Mouse (Mus musculus) C2C12 (cell line): ENCODE results near the gene Gm10142. TPM values are rescaled to one million over a fixed set of nuclear protein-coding genes. Genes with fewer than 3 reads are reported as not detected.
"Not testable (repeated sequence)": the region's sequence is repeated elsewhere in the genome, so short reads cannot be mapped to it uniquely, and the experiment has no call there.

Experiments
- H3K27me3 ChIP-seq: one replicate; pipeline ENCODE4 v1.6.1; 2011; ENCODE audit not compliant: control insufficient read depth, insufficient read depth, insufficient read length
- H3K36me3 ChIP-seq: one replicate; pipeline ENCODE4 v1.6.1; 2011; ENCODE audit not compliant: control insufficient read depth, insufficient read depth
- H3K4me3 ChIP-seq: one replicate; pipeline ENCODE4 v1.5.1; 2011; ENCODE audit warnings: mild to moderate bottlenecking, control low read depth; ENCODE audit not compliant: poor library complexity, insufficient read depth, severe bottlenecking
- H3K79me2 ChIP-seq: one replicate; pipeline ENCODE4 v1.6.1; 2011; ENCODE audit not compliant: control insufficient read depth, insufficient read depth
- H3K79me3 ChIP-seq: one replicate; pipeline ENCODE4 v1.6.1; 2011; ENCODE audit warnings: low read depth, control low read depth
- H3ac ChIP-seq: one replicate; pipeline ENCODE3; 2011; ENCODE audit warnings: low read depth; ENCODE audit not compliant: control insufficient read depth, insufficient read length
- CEBPB ChIP-seq: IDR thresholded peaks from one replicate; pipeline ENCODE4 v1.6.1; 2011; ENCODE audit warnings: low read depth, mild to moderate bottlenecking, control low read depth, moderate library complexity
- CTCF ChIP-seq: IDR thresholded peaks from one replicate; pipeline ENCODE4 v1.5.1; 2011; ENCODE audit not compliant: control insufficient read depth, insufficient read depth, insufficient read length
- FOSL1 ChIP-seq: IDR thresholded peaks from one replicate; pipeline ENCODE4 v1.8.0; 2011; ENCODE audit warnings: mild to moderate bottlenecking, low read length; ENCODE audit not compliant: poor library complexity, insufficient read depth, severe bottlenecking
- MAX ChIP-seq: IDR thresholded peaks from one replicate; pipeline ENCODE4 v1.6.1; 2011; ENCODE audit warnings: mild to moderate bottlenecking, control low read depth
- MYOD1 ChIP-seq: IDR thresholded peaks from one replicate; pipeline ENCODE4 v1.6.1; 2011; ENCODE audit warnings: low read depth; ENCODE audit not compliant: control insufficient read depth, insufficient read length
- MYOG ChIP-seq: IDR thresholded peaks from one replicate; pipeline ENCODE4 v1.6.1; 2011; ENCODE audit not compliant: control insufficient read depth, insufficient read length; ENCODE audit errors: extremely low read depth
- USF1 ChIP-seq: IDR thresholded peaks from one replicate; pipeline ENCODE4 v1.6.1; 2011; ENCODE audit warnings: low read depth, mild to moderate bottlenecking, control low read depth, moderate library complexity
- polyA plus RNA-seq: library from polyadenylated mRNA; unstranded; fragments of >200 nt; fragmentation: generic; extraction: Trizol; gene quantifications from one replicate; pipeline ENCODE4 v1.2.1, GENCODE M21; 2012; ENCODE audit warnings: missing spikeins

Gene Gm10142
- polyA plus RNA-seq, 1 experiment, result not detected

DNA sequence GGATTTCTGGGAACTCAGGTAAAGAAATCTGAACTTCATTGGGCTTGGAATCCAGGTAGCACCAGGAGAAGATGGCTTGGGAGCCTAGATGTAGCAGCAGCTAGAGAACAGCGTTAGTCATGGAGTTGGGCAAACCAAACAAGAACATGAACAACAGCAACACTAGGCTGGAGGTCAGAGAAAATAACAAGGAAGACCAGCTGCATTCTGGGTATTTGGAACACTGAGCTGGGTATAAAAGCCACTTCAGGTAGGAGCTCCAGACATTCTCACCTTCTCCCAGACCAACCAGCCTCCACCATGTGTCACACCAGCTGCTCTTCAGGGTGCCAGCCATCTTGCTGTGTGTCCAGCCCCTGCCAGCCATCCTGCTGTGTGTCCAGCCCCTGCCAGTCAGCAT is 9.3 kb upstream of the Gm10142 start, which contains the start of gene Gm10272:
Gene Gm10272, plus strand, starts transcription at position 301 of the 400 bp plus-strand sequence.
- no peaks in the 10 kb centered on the region for H3K36me3 ChIP-seq
- H3K4me3 ChIP-seq, result no peak within 1 kb of the TSS
- H3ac ChIP-seq, result no peak within 1 kb of the TSS
- H3K79me2 ChIP-seq, result no peaks in the 10 kb centered on the region
- no peaks in the 10 kb centered on the region for H3K79me3 ChIP-seq
- H3K27me3 ChIP-seq, result peaks cover 5% of the 10 kb centered on the region
- TF ChIP-seq MYOD1 (no peak), USF1 (no peak), MYOG (no peak), CEBPB (no peak), FOSL1 (no peak), CTCF (no peak), MAX (no peak)

DNA sequence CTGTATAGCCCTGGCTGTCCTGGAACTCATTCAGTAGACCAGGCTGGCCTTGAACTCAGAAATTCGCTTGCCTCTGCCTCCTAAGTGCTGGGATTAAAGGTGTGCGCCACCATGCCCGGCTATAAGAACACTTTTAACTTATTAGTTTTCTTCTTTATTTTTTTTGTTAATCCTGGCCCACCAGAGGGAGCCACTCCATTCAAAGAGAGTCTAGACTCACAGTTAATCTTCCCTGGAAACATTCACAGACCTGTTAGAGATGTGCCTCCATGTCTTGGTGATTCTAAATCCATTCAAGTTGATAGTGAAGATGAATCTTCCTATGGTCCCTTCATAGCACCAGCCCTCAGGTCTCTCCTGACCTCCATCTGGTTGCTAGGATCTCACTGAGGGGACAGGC is 5.8 kb upstream of the Gm10142 start:
- Histone ChIP-seq H3K79me2 (no peaks in the 10 kb centered on the region), H3K4me3 (no peak overlapping the region), H3ac (no peak overlapping the region), H3K79me3 (no peaks in the 10 kb centered on the region), H3K36me3 (no peaks in the 10 kb centered on the region), H3K27me3 (peaks cover 5% of the 10 kb centered on the region)
- TF ChIP-seq USF1 (no peak), MAX (no peak), MYOG (no peak), FOSL1 (no peak), MYOD1 (no peak), CEBPB (no peak), CTCF (no peak)

DNA sequence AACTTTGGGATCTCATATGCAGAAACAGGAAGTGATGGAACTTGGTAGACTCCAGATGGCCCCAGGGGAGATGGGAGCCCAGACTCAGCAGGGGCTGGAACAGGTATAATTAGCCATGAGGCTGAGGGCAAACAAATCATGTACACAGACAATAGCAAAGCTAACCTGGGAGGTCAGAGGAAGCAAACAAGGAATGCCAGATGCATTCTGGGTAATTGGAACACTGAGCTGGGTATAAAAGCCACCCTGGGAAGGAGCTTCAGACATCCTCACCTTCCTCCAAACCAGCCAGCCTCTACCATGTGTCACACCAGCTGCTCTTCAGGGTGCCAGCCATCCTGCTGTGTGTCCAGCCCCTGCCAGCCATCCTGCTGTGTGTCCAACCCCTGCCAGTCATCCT is 4.5 kb upstream of the Gm10142 start, which contains the start of gene Gm10024:
Gene Gm10024, plus strand, starts transcription at position 301 of the 400 bp plus-strand sequence.
- not testable (repeated sequence) for H3K36me3 ChIP-seq, H3K79me3 ChIP-seq, H3K27me3 ChIP-seq, H3K79me2 ChIP-seq, H3ac ChIP-seq, H3K4me3 ChIP-seq

DNA sequence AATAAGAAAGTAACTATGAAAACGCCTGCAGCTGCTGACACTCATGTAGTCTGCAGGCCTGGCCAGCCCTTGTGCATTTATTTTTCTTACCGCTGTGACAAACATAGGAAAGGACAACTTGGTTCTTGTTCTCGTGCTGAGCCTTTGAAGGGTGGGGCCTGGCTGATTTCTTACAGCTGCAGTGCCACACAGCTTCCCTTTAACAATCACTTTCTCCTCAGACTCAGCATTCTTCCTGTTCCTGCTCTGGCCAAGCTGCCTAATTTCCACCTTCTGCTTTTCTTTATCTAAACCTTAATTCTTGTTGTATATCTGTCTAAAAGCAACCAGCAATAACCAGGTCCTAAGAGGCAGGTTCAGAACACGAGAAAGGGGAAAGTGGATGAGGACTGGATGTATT is 1.9 kb upstream of the Gm10142 start:
- Histone ChIP-seq H3K36me3 (no peaks in the 10 kb centered on the region), H3K79me2 (no peaks in the 10 kb centered on the region), H3K27me3 (peaks cover 5% of the 10 kb centered on the region), H3K4me3 (no peak overlapping the region), H3ac (no peak overlapping the region), H3K79me3 (no peaks in the 10 kb centered on the region)
- TF ChIP-seq FOSL1 (no peak), CTCF (no peak), CEBPB (no peak), MYOD1 (no peak), MYOG (no peak)

DNA sequence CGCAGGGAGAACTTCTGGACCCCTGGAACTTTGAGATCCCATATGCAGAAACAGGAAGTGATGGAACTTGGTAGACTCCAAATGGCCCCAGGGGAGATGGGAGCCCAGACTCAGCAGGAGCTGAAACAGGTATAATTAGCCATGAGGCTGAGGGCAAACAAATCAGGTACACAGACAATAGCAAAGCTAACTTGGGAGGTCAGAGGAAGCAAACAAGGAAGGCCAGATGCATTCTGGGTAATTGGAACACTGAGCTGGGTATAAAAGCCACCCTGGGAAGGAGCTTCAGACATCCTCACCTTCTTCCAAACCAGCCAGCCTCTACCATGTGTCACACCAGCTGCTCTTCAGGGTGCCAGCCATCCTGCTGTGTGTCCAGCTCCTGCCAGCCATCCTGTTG is 4.7 kb downstream of the Gm10142 start, which contains the start of gene Krtap12-1:
Gene Krtap12-1, plus strand, starts transcription at position 301 of the 400 bp plus-strand sequence.
- H3K4me3 ChIP-seq, H3K79me2 ChIP-seq, H3K36me3 ChIP-seq, H3ac ChIP-seq, H3K27me3 ChIP-seq, H3K79me3 ChIP-seq: not testable (repeated sequence)

DNA sequence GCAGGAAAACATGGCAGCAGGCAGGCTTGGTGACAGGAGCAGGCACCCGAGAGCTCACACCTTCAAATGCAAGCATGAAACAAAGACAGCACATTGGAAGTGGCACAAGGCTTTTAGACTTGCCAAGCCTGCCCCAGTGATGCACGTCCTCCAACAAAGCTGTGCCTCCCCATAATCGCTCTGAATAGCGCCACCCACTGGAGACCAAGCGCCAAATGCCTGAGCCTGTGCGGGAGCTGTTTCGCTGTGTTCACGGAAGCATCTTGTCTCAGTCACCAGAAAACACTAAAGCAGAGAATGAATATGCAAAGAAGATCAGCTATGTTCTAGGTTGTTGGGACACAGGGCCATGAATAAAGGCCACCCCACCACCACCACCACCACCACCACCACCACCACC is 9.2 kb downstream of the Gm10142 start:
- no peak overlapping the region for H3K4me3 ChIP-seq
- H3K79me2 ChIP-seq, result no peaks in the 10 kb centered on the region
- TF ChIP-seq USF1, result no peak
- TF ChIP-seq MYOG, result no peak
- no peaks in the 10 kb centered on the region for H3K79me3 ChIP-seq
- H3K36me3 ChIP-seq, result no peaks in the 10 kb centered on the region
- H3K27me3 ChIP-seq, result peaks cover 28% of the 10 kb centered on the region
- no peak overlapping the region for H3ac ChIP-seq

DNA sequence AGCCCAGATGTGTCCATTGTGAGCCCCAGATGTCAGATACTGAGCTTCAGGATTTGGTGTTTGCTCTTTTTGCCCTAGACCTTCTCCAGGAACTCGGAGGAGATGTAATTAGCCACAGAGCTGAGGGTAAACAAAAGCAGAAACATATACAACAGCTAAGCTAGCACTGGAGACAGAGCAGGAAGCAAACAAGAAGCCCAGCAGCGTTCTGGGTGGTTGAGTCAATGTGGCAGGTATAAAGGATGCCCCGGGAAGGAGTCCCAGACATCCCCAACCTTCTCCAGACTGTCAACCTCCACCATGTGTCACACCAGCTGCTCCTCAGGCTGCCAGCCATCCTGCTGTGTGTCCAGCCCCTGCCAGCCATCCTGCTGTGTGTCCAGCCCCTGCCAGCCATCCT is 10.6 kb downstream of the Gm10142 start, which contains the start of gene Gm10100:
Gene Gm10100, plus strand, starts transcription at position 301 of the 400 bp plus-strand sequence.
- peaks cover 30% of the 10 kb centered on the region for H3K27me3 ChIP-seq
- no peaks in the 10 kb centered on the region for H3K36me3 ChIP-seq
- no peaks in the 10 kb centered on the region for H3K79me3 ChIP-seq
- H3ac ChIP-seq, result no peak within 1 kb of the TSS
- no peaks in the 10 kb centered on the region for H3K79me2 ChIP-seq
- H3K4me3 ChIP-seq, result no peak within 1 kb of the TSS
- TF ChIP-seq MAX (no peak), USF1 (no peak)
